Mouse (Mus musculus) thymus, adult 2 months (tissue): ENCODE measurements around the gene Tas1r2. TPM values are rescaled to one million over a fixed set of nuclear protein-coding genes. Genes with fewer than 3 reads are reported as not detected.

Experiments used
- DNase-seq: peaks from one replicate; pipeline ENCODE4 v3.0.0; 2021
- H3K27ac ChIP-seq: fragments of 200-500 bp; 2 replicates; pipeline ENCODE4 v1.5.1; 2012; ENCODE audit warnings: low read length, control low read depth; ENCODE audit not compliant: control insufficient read depth, insufficient read depth
- H3K27me3 ChIP-seq: fragments of 200-500 bp; 2 replicates; pipeline ENCODE4 v1.6.1; 2012; ENCODE audit warnings: mild to moderate bottlenecking, low read length, moderate library complexity, mixed read lengths; ENCODE audit not compliant: control insufficient read depth, insufficient read depth
- H3K36me3 ChIP-seq: fragments of 200-500 bp; 2 replicates; pipeline ENCODE4 v1.6.1; 2012; ENCODE audit warnings: mild to moderate bottlenecking, low read length, moderate library complexity; ENCODE audit not compliant: control insufficient read depth, insufficient read depth
- H3K4me1 ChIP-seq: fragments of 200-500 bp; replicated peaks from 2 replicates; pipeline ENCODE4 v1.6.1; 2012; ENCODE audit warnings: low read length; ENCODE audit not compliant: control insufficient read depth, insufficient read depth
- H3K4me3 ChIP-seq: fragments of 200-500 bp; 2 replicates; pipeline ENCODE4 v1.5.1; 2012; ENCODE audit warnings: mild to moderate bottlenecking, low read length, control low read depth, moderate library complexity; ENCODE audit not compliant: control insufficient read depth, insufficient read depth
- CTCF ChIP-seq: fragments of 200-500 bp; IDR thresholded peaks from 2 replicates; pipeline ENCODE4 v1.5.1; 2012; ENCODE audit warnings: mild to moderate bottlenecking, control low read depth, low read length, moderate library complexity, borderline replicate concordance; ENCODE audit not compliant: control insufficient read depth, poor library complexity, insufficient read depth; ENCODE audit errors: extremely low read depth
- POLR2A ChIP-seq: fragments of 200-500 bp; IDR thresholded peaks from 2 replicates; pipeline ENCODE4 v1.6.1; 2012; ENCODE audit warnings: mild to moderate bottlenecking, low read length, control low read depth, moderate library complexity; ENCODE audit not compliant: control insufficient read depth, poor library complexity, insufficient read depth; ENCODE audit errors: extremely low read depth
- WGBS: fragments of 180-500 bp; shearing (Covaris S2); methylation state at CpG from one replicate; pipeline ENCODE4 v1.1.7; 2018; 5-methylcytosine and 5-hydroxymethylcytosine counted together
- polyA plus RNA-seq: library from polyadenylated mRNA; depleted of rRNA; stranded (reverse); fragments of >200 nt; gene quantifications from 2 replicates; pipeline ENCODE4 v1.2.3, GENCODE M21; 2012

Tas1r2 gene
- polyA plus RNA-seq, 1 experiment, result 0.05 TPM

GRCm38 (mm10) chr4:139624116-139624489 lies 29.2 kb upstream of the Tas1r2 start:
- no peak overlapping the region for H3K4me3 ChIP-seq
- WGBS, result 85% methylated on average over 5 of the region's 5 CpGs

DNA sequence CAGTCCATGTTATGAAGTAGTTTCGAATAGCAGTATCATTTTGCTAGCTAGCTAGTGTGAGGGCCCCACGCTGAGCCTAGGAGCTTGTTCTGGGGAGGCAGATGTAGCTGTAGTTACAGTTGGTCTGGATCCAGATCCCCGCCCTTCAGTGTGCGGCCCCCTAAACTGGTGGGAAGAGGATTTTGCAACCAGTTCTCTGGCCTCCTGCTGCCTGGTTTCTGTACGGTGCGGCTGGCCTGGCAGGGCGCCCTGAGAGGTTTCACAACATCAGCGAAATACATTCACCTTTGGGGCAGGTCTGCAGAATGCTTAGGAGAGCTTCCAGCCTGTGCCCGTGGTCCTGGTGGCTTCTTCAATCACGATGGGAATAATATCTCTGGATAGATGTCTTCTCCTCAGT lies 28.6 kb upstream of the Tas1r2 start:
- no peak for TF ChIP-seq CTCF
- TF ChIP-seq POLR2A, result no peak
- Histone ChIP-seq H3K4me1 (peaks cover 12% of the 10 kb centered on the region), H3K4me3 (no peak overlapping the region), H3K27ac (no peak overlapping the region), H3K27me3 (no peaks in the 10 kb centered on the region), H3K36me3 (no peaks in the 10 kb centered on the region)
- no peak for DNase-seq
- 91% methylated on average over 10 of the region's 10 CpGs for WGBS

More at GRCm38 (mm10) chr4:139624116-139624489, 29.2 kb upstream of the Tas1r2 start:
- no peak for DNase-seq
- H3K27me3 ChIP-seq, result no peaks in the 10 kb centered on the region
- H3K27ac ChIP-seq, result no peak overlapping the region
- H3K4me1 ChIP-seq, result peaks cover 12% of the 10 kb centered on the region
- no peaks in the 10 kb centered on the region for H3K36me3 ChIP-seq
- TF ChIP-seq CTCF (no peak), POLR2A (no peak)

DNA sequence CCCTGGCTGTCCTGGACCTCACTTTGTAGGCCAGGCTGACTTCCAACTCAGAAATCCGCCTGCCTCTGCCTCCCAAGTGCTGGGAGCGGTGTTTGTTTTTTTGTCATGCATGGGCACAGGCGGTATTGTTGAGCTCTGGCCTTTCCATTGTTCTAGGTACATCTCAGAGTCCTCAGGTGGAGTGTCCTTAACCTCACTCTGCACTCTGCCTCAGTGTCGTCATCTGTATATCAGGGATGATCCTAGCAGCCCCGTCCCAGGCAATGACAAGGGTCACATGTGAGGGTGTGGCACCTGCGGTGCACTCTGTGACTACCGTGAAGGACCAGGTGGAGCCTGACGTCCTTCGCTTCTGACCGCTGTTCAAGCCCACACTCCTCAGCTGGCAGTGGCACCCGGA lies 26.0 kb upstream of the Tas1r2 start:
- H3K36me3 ChIP-seq, result no peaks in the 10 kb centered on the region
- no peak overlapping the region for H3K4me3 ChIP-seq
- H3K27me3 ChIP-seq, result no peaks in the 10 kb centered on the region
- WGBS, result 95% methylated on average over 11 of the region's 11 CpGs
- H3K27ac ChIP-seq, result no peak overlapping the region
- DNase-seq, result no peak
- H3K4me1 ChIP-seq, result peaks cover 9% of the 10 kb centered on the region
- no peak for TF ChIP-seq CTCF

DNA sequence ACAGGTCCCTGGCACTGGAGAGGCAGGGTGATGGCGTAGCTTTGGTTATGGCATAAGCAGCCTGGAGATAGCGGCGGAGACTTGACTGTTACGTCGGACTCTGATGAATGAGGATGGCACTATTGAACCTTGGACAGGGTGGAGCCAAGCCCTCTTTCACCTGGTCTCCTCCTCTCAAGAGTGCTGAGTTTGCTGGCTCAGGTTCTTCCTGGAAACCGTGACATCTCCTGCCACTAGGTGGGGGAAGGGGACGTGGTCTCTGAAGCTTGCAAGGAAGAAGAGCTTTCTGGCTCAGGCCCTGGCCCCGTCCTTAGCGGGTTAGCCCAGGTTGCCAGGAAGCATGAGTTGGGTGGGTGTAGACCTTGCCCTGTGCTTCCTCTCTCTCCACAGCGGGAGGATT lies 23.2 kb upstream of the Tas1r2 start:
- 69% methylated on average over 10 of the region's 10 CpGs for WGBS
- Histone ChIP-seq H3K4me3 (no peak overlapping the region), H3K36me3 (no peaks in the 10 kb centered on the region), H3K4me1 (no peaks in the 10 kb centered on the region; the same call in 1 of the 2 replicates), H3K27me3 (no peaks in the 10 kb centered on the region), H3K27ac (no peak overlapping the region)
- TF ChIP-seq CTCF (no peak), POLR2A (no peak)
- DNase-seq, result no peak

- H3K4me1 ChIP-seq, result no peaks in the 10 kb centered on the region; the same call in 1 of the 2 replicates
- WGBS, result 82% methylated on average over 5 of the region's 5 CpGs
- H3K27ac ChIP-seq, result no peak overlapping the region
- TF ChIP-seq POLR2A, result no peak
- no peak for TF ChIP-seq CTCF
- H3K27me3 ChIP-seq, result no peaks in the 10 kb centered on the region; the same call in 1 of the 2 replicates
- no peaks in the 10 kb centered on the region for H3K36me3 ChIP-seq
- no peak for DNase-seq
- no peak overlapping the region for H3K4me3 ChIP-seq
Measured at GRCm38 (mm10) chr4:139631141-139631540, 22.2 kb upstream of the Tas1r2 start.

- Histone ChIP-seq H3K4me1 (no peaks in the 10 kb centered on the region; the same call in 1 of the 2 replicates), H3K27me3 (no peaks in the 10 kb centered on the region; the same call in 1 of the 2 replicates), H3K36me3 (no peaks in the 10 kb centered on the region), H3K4me3 (no peak overlapping the region), H3K27ac (no peak overlapping the region)
- DNase-seq, result no peak
- 98% methylated on average over 7 of the region's 7 CpGs for WGBS
- TF ChIP-seq POLR2A (no peak), CTCF (no peak)
Measured at GRCm38 (mm10) chr4:139631569-139632253, 21.6 kb upstream of the Tas1r2 start.

GRCm38 (mm10) chr4:139632254-139632580 lies 21.1 kb upstream of the Tas1r2 start:
- TF ChIP-seq CTCF, result no peak
- Histone ChIP-seq H3K36me3 (no peaks in the 10 kb centered on the region), H3K4me3 (no peak overlapping the region), H3K4me1 (no peaks in the 10 kb centered on the region; the same call in 1 of the 2 replicates), H3K27me3 (no peaks in the 10 kb centered on the region; the same call in 1 of the 2 replicates), H3K27ac (no peak overlapping the region)
- 91% methylated on average over 10 of the region's 10 CpGs for WGBS
- DNase-seq, result no peak
